Mouse (Mus musculus): Measurements from ENCODE around the gene Iqcb1.

GRCm38 (mm10) chr16:36851202-36851601 is 23.0 kb downstream of the Iqcb1 start:
- TF ChIP-seq CTCF (IDR thresholded peaks at IDR 0.05) = no peak
- TF ChIP-seq EP300 (IDR thresholded peaks at IDR 0.05) = no peak

Data from lung, postnatal 0 days (tissue).